Mouse (Mus musculus): ENCODE measurements around the gene Apbb1ip.
"Not testable (repeated sequence)": the region's sequence is repeated elsewhere in the genome, so short reads cannot be mapped to it uniquely, and the experiment has no call there.

The Apbb1ip gene

DNA sequence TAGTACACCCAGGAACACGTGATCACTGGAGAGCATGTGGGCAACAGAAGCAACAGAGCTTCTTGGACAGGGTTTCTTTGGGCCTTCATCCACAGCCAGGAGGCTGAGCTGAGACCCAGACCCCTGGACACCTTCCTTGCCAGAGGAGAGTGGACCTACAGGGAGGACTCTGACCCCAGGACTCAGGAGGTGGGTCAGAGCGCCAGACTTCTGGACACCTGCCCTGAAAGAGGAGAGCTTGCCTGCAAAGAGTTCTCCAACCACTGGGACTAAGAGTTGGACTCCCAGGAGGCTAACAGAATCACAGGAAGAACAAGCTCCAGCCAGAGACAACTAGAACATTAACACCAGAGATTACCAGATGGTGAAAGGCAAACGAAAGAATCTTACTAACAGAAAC is 106.8 kb downstream of the Apbb1ip start:
- in situ Hi-C loops (cut with MboI; ENCODE audit: low pct_unique_long_range_greater_than_20kb in 1 of 2, low sequenced_read_pairs in 2 of 2, unreplicated experiment in 1 of 2) = not testable (repeated sequence)

DNA sequence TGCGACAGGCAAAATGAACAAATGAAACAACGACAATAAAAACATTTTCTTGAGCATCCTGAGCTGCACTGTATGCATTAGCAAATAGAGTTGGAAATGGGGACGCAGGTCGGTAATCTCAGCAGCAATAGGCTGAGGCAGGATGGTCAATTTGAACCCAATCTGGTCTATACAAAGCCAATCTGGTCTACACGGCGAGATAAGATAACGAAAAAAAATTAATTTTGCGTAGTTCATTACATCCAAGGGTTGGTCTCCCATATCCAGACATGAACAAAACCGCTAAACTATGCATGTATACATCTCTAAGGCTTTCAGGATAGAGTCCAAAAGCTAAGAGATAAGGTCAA is 121.0 kb downstream of the Apbb1ip start:
- in situ Hi-C loops (cut with MboI; ENCODE audit: low pct_unique_long_range_greater_than_20kb in 1 of 2, low sequenced_read_pairs in 2 of 2, unreplicated experiment in 1 of 2) = no loop called here

DNA sequence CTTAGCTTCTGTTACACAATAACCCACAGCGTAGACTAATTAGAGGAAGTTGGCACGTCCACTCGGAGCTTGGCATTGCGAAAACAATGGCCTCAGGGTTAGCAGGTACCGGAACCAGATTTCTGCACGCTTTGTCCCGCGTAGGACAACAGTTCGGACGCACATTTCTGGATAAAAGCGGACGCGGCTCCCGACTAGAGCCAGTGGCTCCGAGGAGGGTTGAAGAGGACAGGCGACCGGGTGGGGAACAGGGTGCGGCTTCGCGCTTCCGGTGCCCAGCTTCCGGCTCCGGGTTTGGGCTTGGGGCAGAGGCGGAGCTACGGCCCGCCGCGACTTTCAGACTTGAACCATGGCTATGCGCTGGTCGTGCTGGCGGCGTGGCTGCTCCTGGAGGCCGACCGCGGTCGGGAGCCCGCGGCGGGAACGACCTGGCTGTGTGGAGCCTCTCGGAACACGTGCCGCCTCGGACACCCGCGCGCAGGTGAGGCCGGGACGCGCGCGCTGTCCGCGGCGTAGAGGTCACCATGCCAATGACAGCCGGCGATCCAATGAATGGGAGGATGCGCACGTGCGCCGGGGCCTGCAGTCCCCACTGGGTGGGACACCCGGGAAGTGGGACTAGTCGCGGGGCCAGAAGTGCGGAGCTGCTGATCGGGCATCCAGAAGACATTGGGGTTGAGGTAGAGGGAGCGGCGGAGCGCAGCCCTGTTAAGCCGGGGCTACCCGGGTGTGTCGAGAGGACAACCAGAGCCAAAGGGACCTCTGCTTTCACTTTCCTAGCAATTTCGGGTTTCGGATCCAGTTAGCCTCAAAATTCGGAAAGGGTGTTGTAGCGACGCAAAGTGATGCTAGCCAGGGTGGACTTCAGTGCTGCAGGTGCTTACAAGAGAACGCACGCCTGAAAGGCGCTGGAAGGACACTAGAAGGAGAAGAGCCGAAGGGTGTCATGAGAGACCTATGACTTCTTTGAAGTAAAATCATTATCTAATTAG is 121.7 kb downstream of the Apbb1ip start, which contains the start of gene Pdss1:
Gene Pdss1, plus strand, starts transcription at position 241 of the 992 bp plus-strand sequence.
- in situ Hi-C loops (cut with MboI; ENCODE audit: low pct_unique_long_range_greater_than_20kb in 1 of 2, low sequenced_read_pairs in 2 of 2, unreplicated experiment in 1 of 2) = no loop called here

GRCm38 (mm10) chr2:22903947-22904346 is 130.1 kb downstream of the Apbb1ip start:
- in situ Hi-C loops (cut with MboI; ENCODE audit: low pct_unique_long_range_greater_than_20kb in 1 of 2, low sequenced_read_pairs in 2 of 2, unreplicated experiment in 1 of 2) = no loop called here

DNA sequence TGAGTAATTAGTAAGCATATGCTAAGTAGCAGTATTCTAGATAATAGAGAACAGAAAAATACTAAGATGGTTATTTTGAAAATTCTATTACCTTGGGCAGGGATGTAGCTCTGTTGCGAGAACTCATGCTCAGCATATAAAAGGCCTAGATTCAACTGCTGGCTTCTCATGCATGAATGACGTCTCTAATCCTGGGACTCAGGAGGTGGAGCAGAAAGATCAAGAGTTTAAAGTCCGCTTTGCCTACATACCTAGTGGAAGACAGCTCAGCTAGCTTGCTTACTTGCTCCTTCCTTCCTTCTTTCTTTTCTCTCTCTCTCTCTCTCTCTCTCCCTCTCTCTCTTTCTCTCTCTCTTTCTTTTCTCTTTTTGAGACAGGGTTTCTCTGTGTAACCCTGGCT is 140.5 kb downstream of the Apbb1ip start:
- in situ Hi-C loops (cut with MboI; ENCODE audit: low pct_unique_long_range_greater_than_20kb in 1 of 2, low sequenced_read_pairs in 2 of 2, unreplicated experiment in 1 of 2) = loop anchor here in 1 of 2 experiments (10.0 kb wide), 1 partner anchor 160 kb away; no protein-coding TSS in a partner anchor

GRCm38 (mm10) chr2:22918651-22919050 is 144.8 kb downstream of the Apbb1ip start:
- in situ Hi-C loops (cut with MboI; ENCODE audit: low pct_unique_long_range_greater_than_20kb in 1 of 2, low sequenced_read_pairs in 2 of 2, unreplicated experiment in 1 of 2) = loop anchor here in 1 of 2 experiments (10.0 kb wide), 1 partner anchor 156 kb away; no protein-coding TSS in a partner anchor

Measured in mouse embryonic stem cell (cell line).